Mouse (Mus musculus) liver, adult 2 months (tissue): ENCODE results near the gene a. TPM values are rescaled to one million over a fixed set of nuclear protein-coding genes. Genes with fewer than 3 reads are reported as not detected.

Source experiments
- DNase-seq: peaks from one replicate; pipeline ENCODE4 v3.0.0-alpha.2; 2011; ENCODE audit warnings: low read depth, low spot score; ENCODE audit errors: extremely low read depth
- H3K27ac ChIP-seq: fragments of 200-500 bp; replicated peaks from 2 replicates; pipeline ENCODE4 v1.5.1; 2012; ENCODE audit warnings: low read depth, mild to moderate bottlenecking, control low read depth, inconsistent platforms, low read length; ENCODE audit not compliant: insufficient read depth
- H3K27me3 ChIP-seq: fragments of 200-500 bp; 2 replicates; pipeline ENCODE4 v1.6.1; 2012; ENCODE audit warnings: mild to moderate bottlenecking, moderate library complexity, low read length, inconsistent platforms; ENCODE audit not compliant: control insufficient read depth, insufficient read depth
- H3K36me3 ChIP-seq: fragments of 200-500 bp; 2 replicates; pipeline ENCODE4 v1.6.1; 2012; ENCODE audit warnings: low read length, inconsistent platforms; ENCODE audit not compliant: control insufficient read depth, insufficient read depth
- H3K4me1 ChIP-seq: fragments of 200-500 bp; 2 replicates; pipeline ENCODE4 v1.6.1; 2011; ENCODE audit warnings: low read length; ENCODE audit not compliant: control insufficient read depth, insufficient read depth
- H3K4me3 ChIP-seq: fragments of 200-500 bp; 2 replicates; pipeline ENCODE4 v1.5.1; 2011; ENCODE audit warnings: low read depth, mild to moderate bottlenecking, control low read depth, low read length, moderate library complexity; ENCODE audit not compliant: insufficient read depth
- H3K79me2 ChIP-seq: fragments of 200-500 bp; 2 replicates; pipeline ENCODE4 v1.6.1; 2012; ENCODE audit warnings: inconsistent platforms, mild to moderate bottlenecking, low read length, moderate library complexity; ENCODE audit not compliant: control insufficient read depth, insufficient read depth
- H3K9ac ChIP-seq: fragments of 200-500 bp; 2 replicates; pipeline ENCODE4 v1.6.1; 2012; ENCODE audit warnings: low read depth, mild to moderate bottlenecking, control low read depth, inconsistent platforms, low read length
- CTCF ChIP-seq: fragments of 200-500 bp; IDR thresholded peaks from 2 replicates; pipeline ENCODE4 v1.5.1; 2011; ENCODE audit warnings: low read depth, low read length, control low read depth
- POLR2A ChIP-seq: fragments of 200-500 bp; IDR thresholded peaks from 2 replicates; pipeline ENCODE4 v1.6.1; 2011; ENCODE audit warnings: low read length, control low read depth; ENCODE audit not compliant: insufficient read depth; ENCODE audit errors: extremely low read depth
- WGBS: fragments of 180-500 bp; shearing (Covaris S2); methylation state at CpG from one replicate; pipeline ENCODE4 v1.1.7; 2018; 5-methylcytosine and 5-hydroxymethylcytosine counted together
- polyA plus RNA-seq: library from polyadenylated mRNA; depleted of rRNA; stranded (reverse); fragments of >200 nt; gene quantifications from 2 replicates; pipeline ENCODE4 v1.2.3, GENCODE M21; 2012
- total RNA-seq: library from RNA; depleted of rRNA; stranded (reverse); fragments of >200 nt; gene quantifications from 2 replicates; pipeline ENCODE4 v1.2.3, GENCODE M21; 2014

The a gene
- total and polyA plus RNA-seq, 2 experiments: not detected

- no peak for DNase-seq
- Histone ChIP-seq H3K9ac (no peak overlapping the region), H3K36me3 (no peaks in the 10 kb centered on the region), H3K27ac (no peak overlapping the region), H3K27me3 (no peaks in the 10 kb centered on the region), H3K4me3 (no peak overlapping the region), H3K4me1 (peaks cover 12% of the 10 kb centered on the region), H3K79me2 (peaks cover 27% of the 10 kb centered on the region; the same call in 1 of the 2 replicates)
- WGBS: 90% methylated on average over 4 of the region's 4 CpGs
- TF ChIP-seq CTCF (no peak), POLR2A (no peak)
These were observed 12.6 kb downstream of the a start for GRCm38 (mm10) chr2:154803845-154804244.

GRCm38 (mm10) chr2:154807689-154808088 lies 16.5 kb downstream of the a start:
- peaks cover 16% of the 10 kb centered on the region for H3K4me1 ChIP-seq
- no peaks in the 10 kb centered on the region for H3K27me3 ChIP-seq
- no peak for TF ChIP-seq CTCF
- TF ChIP-seq POLR2A: no peak
- no peak overlapping the region for H3K9ac ChIP-seq
- no peak overlapping the region for H3K4me3 ChIP-seq
- peaks cover 29% of the 10 kb centered on the region; the same call in 1 of the 2 replicates for H3K79me2 ChIP-seq
- H3K27ac ChIP-seq: no peak overlapping the region
- no peaks in the 10 kb centered on the region for H3K36me3 ChIP-seq
- 14% methylated on average over 1 of the region's 1 CpGs for WGBS
- peak; percentile 59 for DNase-seq

GRCm38 (mm10) chr2:154809107-154809762 lies 18.0 kb downstream of the a start:
- H3K4me1 ChIP-seq: peaks cover 18% of the 10 kb centered on the region
- no peak overlapping the region for H3K27ac ChIP-seq
- H3K36me3 ChIP-seq: no peaks in the 10 kb centered on the region
- no peaks in the 10 kb centered on the region for H3K27me3 ChIP-seq
- 69% methylated on average over 1 of the region's 1 CpGs for WGBS
- peak; percentile 70 for DNase-seq
- peak; percentile 17; the same call in 1 of the 2 replicates for TF ChIP-seq CTCF
- no peak for TF ChIP-seq POLR2A
- peaks cover 25% of the 10 kb centered on the region; the same call in 1 of the 2 replicates for H3K79me2 ChIP-seq
- H3K4me3 ChIP-seq: no peak overlapping the region
- H3K9ac ChIP-seq: no peak overlapping the region

- H3K36me3 ChIP-seq: no peaks in the 10 kb centered on the region; the same call in 1 of the 2 replicates
- TF ChIP-seq POLR2A (no peak), CTCF (no peak)
- no peak for DNase-seq
- H3K27me3 ChIP-seq: no peaks in the 10 kb centered on the region
- H3K27ac ChIP-seq: no peak overlapping the region
- WGBS: 14% methylated on average over 1 of the region's 1 CpGs
- no peak overlapping the region for H3K9ac ChIP-seq
- H3K79me2 ChIP-seq: peaks cover 34% of the 10 kb centered on the region; the same call in 1 of the 2 replicates
- peaks cover 20% of the 10 kb centered on the region for H3K4me1 ChIP-seq
- H3K4me3 ChIP-seq: no peak overlapping the region
These were observed 19.6 kb downstream of the a start for GRCm38 (mm10) chr2:154810821-154811220.

GRCm38 (mm10) chr2:154813426-154813825 lies 22.2 kb downstream of the a start:
- Histone ChIP-seq H3K4me3 (no peak overlapping the region), H3K4me1 (peaks cover 21% of the 10 kb centered on the region), H3K9ac (no peak overlapping the region), H3K27ac (no peak overlapping the region), H3K79me2 (peaks cover 39% of the 10 kb centered on the region; the same call in 1 of the 2 replicates), H3K36me3 (no peaks in the 10 kb centered on the region; the same call in 1 of the 2 replicates), H3K27me3 (no peaks in the 10 kb centered on the region)
- no peak for DNase-seq
- TF ChIP-seq POLR2A (no peak), CTCF (no peak)
- 81% methylated on average over 2 of the region's 2 CpGs for WGBS

- no peak for DNase-seq
- no peak for TF ChIP-seq POLR2A
- TF ChIP-seq CTCF: no peak
- Histone ChIP-seq H3K4me3 (no peak overlapping the region), H3K4me1 (peaks cover 30% of the 10 kb centered on the region), H3K27me3 (no peaks in the 10 kb centered on the region), H3K27ac (no peak overlapping the region), H3K79me2 (peaks cover 49% of the 10 kb centered on the region; the same call in 1 of the 2 replicates), H3K36me3 (peaks cover 3% of the 10 kb centered on the region), H3K9ac (no peak overlapping the region)
- 55% methylated on average over 3 of the region's 3 CpGs for WGBS
These were observed 25.9 kb downstream of the a start for GRCm38 (mm10) chr2:154817089-154817488.
